Mouse (Mus musculus) forebrain, embryonic 14.5 days (tissue): ENCODE data around the gene Trcg1. TPM values are rescaled to one million over a fixed set of nuclear protein-coding genes. Genes with fewer than 3 reads are reported as not detected.

Source experiments
- ATAC-seq: fragments of 200-750 bp; cut with Nextera tagmentation; 2 replicates; pipeline ENCODE4 v1.8.0; 2017; ENCODE audit warnings: mild to moderate bottlenecking, moderate library complexity
- DNase-seq: peaks from one replicate; pipeline ENCODE4 v3.0.0-alpha.2; 2015; ENCODE audit warnings: low spot score
- H3K27ac ChIP-seq: fragments of 300-500 bp; sonication (generic); 2 replicates; pipeline ENCODE4 v1.5.1; 2014; ENCODE audit warnings: low read depth, mild to moderate bottlenecking, control low read depth, low read length, moderate library complexity
- H3K27me3 ChIP-seq: fragments of 300-500 bp; sonication (generic); replicated peaks from 2 replicates; pipeline ENCODE4 v1.6.1; 2014; ENCODE audit warnings: low read length, control low read depth, mixed read lengths; ENCODE audit not compliant: control insufficient read depth, insufficient read depth
- H3K36me3 ChIP-seq: fragments of 300-500 bp; sonication (generic); 2 replicates; pipeline ENCODE4 v1.6.1; 2014; ENCODE audit warnings: low read length, control low read depth; ENCODE audit not compliant: control insufficient read depth, insufficient read depth
- H3K4me1 ChIP-seq: fragments of 300-500 bp; sonication (generic); 2 replicates; pipeline ENCODE4 v1.6.1; 2014; ENCODE audit warnings: antibody characterized with exemption, low read length, control low read depth; ENCODE audit not compliant: control insufficient read depth, insufficient read depth
- H3K4me2 ChIP-seq: fragments of 300-500 bp; sonication (generic); 2 replicates; pipeline ENCODE4 v1.6.1; 2014; ENCODE audit warnings: mild to moderate bottlenecking, control low read depth, low read length
- H3K4me3 ChIP-seq: fragments of 300-500 bp; sonication (generic); 2 replicates; pipeline ENCODE4 v1.5.1; 2014; ENCODE audit warnings: low read depth, low read length, control low read depth
- H3K9ac ChIP-seq: fragments of 300-500 bp; sonication (generic); 2 replicates; pipeline ENCODE4 v1.6.1; 2014; ENCODE audit warnings: mild to moderate bottlenecking, low read length, control low read depth, moderate library complexity
- H3K9me3 ChIP-seq: fragments of 300-500 bp; sonication (generic); replicated peaks from 2 replicates; pipeline ENCODE4 v1.6.1; 2016; ENCODE audit warnings: low read length, control low read depth, mixed read lengths; ENCODE audit not compliant: control insufficient read depth
- WGBS: fragments of 180-500 bp; shearing (Covaris S2); extraction: QIAGEN DNeasy Blood & Tissue Kit; methylation state at CpG from one replicate; pipeline ENCODE4 v1.1.7; 2014; 5-methylcytosine and 5-hydroxymethylcytosine counted together
- polyA plus RNA-seq: library from polyadenylated mRNA; unstranded; fragments of >200 nt; fragmentation: Nextera tagmentation; extraction: Ambion mirVana; gene quantifications from 2 replicates; pipeline ENCODE4 v1.2.1, GENCODE M21; 2014

Trcg1 gene
- polyA plus RNA-seq, 1 experiment from 2014 or later, result not detected

DNA sequence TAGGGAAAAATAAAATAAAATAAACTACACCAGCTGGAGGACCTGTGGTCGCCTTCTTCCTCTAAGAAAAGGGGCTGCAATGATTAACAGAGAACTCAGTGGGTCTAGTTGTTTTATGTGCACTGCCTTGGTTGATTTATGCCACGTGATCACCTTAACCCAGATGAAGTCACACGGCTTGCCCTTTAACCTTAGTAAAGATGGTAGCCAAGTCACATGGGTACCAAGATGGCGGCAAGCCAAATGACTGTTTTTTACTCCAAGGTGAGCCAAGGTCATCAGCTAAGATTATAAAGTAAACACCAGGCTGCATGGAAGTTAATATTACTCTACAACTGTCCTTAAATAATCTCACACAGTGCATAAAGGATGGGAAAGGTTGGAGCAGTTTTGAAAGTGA, 6.6 kb upstream of the Trcg1 start:
- H3K9ac ChIP-seq, result no peak overlapping the region
- WGBS, result 93% methylated on average over 4 of the region's 4 CpGs
- H3K9me3 ChIP-seq, result no peaks in the 10 kb centered on the region
- no peak overlapping the region for H3K27ac ChIP-seq
- no peaks in the 10 kb centered on the region for H3K4me1 ChIP-seq
- ATAC-seq, result no peak
- H3K4me2 ChIP-seq, result no peak overlapping the region
- no peaks in the 10 kb centered on the region for H3K27me3 ChIP-seq
- no peak overlapping the region for H3K4me3 ChIP-seq
- H3K36me3 ChIP-seq, result no peaks in the 10 kb centered on the region
- no peak for DNase-seq

DNA sequence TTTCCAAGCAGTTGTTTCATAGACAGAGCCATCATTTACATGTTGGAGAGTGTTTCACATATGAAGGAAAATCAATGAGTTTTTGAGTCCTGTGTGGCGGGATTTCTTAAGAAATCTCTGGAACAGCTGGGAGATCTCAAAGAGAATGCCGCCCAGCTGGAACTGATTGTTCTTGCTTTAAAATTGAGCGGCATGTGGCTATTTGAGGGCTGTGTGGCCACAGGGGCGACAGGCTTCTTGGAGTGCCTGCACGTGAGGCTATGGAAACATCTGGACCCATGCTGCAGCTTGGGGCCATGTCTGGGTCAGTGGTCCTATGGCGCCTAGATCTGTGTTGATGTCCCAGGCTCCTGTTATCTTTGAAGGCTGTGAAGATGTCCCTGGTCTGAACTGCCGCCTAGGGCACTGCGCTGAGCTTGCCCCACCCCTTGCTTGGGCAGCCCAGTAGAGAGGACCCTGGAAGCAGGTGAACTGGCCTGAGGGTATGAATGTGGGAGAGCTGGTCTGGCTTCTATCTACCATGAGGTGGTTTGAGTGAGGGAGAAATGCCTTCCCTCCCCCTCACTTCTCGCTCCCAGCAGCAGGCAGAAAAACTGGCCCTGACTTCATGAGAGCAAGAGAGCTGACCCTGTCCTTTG, 6.1 kb upstream of the Trcg1 start:
- WGBS, result 83% methylated on average over 9 of the region's 9 CpGs
- DNase-seq, result no peak
- Histone ChIP-seq H3K4me2 (no peak overlapping the region), H3K4me3 (no peak overlapping the region), H3K27ac (no peak overlapping the region), H3K9ac (no peak overlapping the region), H3K36me3 (no peaks in the 10 kb centered on the region), H3K9me3 (no peaks in the 10 kb centered on the region), H3K27me3 (no peaks in the 10 kb centered on the region), H3K4me1 (no peaks in the 10 kb centered on the region)
- no peak for ATAC-seq

DNA sequence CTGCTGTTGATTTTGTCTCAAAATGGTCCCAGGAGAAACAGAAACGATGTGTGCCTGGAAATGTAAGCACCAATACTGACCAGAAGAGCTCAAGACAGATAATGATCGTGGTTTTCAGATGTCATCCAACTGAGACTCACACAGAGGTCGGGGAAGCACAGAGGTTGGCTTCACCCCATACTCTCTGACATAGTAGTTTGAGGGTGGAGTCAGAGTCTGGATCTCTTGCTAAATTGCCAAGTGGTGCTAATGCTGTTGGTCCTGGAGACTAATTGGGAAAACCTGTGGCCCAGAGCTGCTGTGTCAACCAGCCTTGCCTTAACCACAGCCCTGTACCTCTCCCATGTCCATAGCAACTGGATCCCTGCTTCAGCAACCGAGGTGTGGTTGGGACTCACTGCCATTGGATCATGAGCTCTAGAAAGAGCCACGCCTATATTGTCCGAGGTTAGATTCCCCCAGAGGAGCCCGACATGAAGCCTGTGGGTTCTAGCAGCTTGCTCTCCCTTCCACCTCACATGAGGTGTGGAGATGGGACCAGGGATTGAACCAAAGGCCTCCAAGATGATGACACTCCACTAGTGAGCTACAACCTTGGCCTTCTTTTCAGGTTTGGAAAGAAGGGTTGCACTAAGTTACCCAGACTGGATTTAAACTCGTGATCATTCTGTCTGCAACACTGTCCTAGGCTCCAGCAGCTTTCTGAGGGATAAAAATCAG, 4.7 kb upstream of the Trcg1 start:
- Histone ChIP-seq H3K27me3 (no peaks in the 10 kb centered on the region), H3K4me2 (no peak overlapping the region), H3K9me3 (no peaks in the 10 kb centered on the region), H3K4me1 (no peaks in the 10 kb centered on the region), H3K36me3 (no peaks in the 10 kb centered on the region), H3K9ac (no peak overlapping the region), H3K4me3 (no peak overlapping the region), H3K27ac (no peak overlapping the region)
- ATAC-seq (no peak), DNase-seq (no peak)
- 79% methylated on average over 8 of the region's 8 CpGs for whole genome bisulfite sequencing

DNA sequence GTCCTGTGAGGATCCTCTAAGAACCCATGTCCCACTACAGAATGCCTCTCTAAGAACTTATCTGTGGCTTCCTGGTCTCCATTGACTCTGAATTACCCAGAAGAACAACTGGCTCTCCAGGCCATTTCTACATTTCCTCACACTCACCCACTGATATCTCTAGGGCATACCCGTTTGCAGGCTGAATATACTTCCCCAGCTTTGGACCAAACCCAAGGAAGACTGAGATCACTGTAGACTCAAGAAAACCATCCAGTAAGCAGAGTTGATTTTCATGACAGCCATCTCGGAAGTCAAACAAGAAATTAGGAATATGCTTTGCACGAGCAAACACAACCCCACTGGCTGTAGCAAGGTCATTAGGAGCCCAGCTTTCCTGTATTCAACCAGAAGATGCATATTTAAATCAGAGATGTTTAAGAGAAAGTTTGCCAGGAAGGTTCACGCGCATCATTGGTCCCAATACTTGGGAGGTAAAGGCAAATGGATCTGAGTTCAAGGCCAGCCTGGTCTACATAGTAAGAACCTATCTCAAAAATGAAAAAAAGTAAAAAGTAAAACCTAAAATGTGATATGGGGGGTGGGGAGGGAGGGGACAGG, 3.9 kb upstream of the Trcg1 start:
- Histone ChIP-seq H3K4me3 (no peak overlapping the region), H3K27ac (no peak overlapping the region), H3K4me1 (no peaks in the 10 kb centered on the region), H3K36me3 (no peaks in the 10 kb centered on the region), H3K9me3 (no peaks in the 10 kb centered on the region), H3K27me3 (no peaks in the 10 kb centered on the region), H3K9ac (no peak overlapping the region), H3K4me2 (no peak overlapping the region)
- DNase-seq (no peak), ATAC-seq (no peak)
- 88% methylated on average over 5 of the region's 5 CpGs for WGBS

DNA sequence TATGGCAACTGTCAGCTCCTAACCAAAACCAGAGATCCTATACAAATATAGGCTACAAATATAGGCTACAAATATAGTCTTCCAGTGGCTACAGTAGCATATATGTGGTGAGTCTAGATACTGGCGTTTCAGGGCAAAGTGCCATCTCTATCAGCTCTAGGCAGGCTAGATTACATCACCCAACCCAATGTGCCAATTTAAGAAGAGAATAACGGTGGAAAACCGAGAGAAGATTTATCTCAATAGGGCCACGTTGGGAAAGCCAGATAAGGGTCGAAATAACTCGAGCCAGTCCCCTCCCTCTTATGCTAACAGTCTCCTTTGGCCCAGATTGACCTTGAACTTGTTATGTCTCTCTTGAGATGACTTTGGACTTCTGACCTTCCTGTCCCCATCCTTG, 3.2 kb upstream of the Trcg1 start:
- DNase-seq (no peak), ATAC-seq (no peak)
- Histone ChIP-seq H3K4me2 (no peak overlapping the region), H3K27ac (no peak overlapping the region), H3K4me1 (no peaks in the 10 kb centered on the region), H3K9me3 (no peaks in the 10 kb centered on the region), H3K36me3 (no peaks in the 10 kb centered on the region), H3K4me3 (no peak overlapping the region), H3K9ac (no peak overlapping the region), H3K27me3 (no peaks in the 10 kb centered on the region)
- WGBS, result 83% methylated on average over 6 of the region's 6 CpGs

DNA sequence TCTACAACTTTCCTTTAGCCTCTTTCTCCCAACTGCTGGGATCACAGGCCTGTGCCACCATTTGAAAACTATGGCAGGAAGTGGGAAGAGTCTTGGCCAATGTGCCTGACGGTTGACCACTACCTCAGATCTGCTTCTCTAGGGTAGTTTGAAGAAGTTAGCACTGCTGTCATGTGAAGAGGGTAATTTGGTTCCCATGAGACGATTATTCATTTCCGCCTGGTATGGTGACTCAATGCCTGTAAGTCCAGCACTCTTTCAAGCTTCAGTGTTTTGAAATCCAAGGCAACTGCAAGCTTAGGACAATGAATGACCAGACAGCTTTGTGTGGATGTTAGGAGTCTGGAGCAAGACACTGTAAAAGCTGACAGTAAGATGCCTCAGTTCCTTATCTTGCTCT, 2.6 kb upstream of the Trcg1 start:
- Histone ChIP-seq H3K9me3 (no peaks in the 10 kb centered on the region), H3K27ac (no peak overlapping the region), H3K4me1 (no peaks in the 10 kb centered on the region), H3K4me3 (no peak overlapping the region), H3K36me3 (no peaks in the 10 kb centered on the region), H3K4me2 (no peak overlapping the region), H3K9ac (no peak overlapping the region), H3K27me3 (no peaks in the 10 kb centered on the region)
- ATAC-seq (no peak), DNase-seq (no peak)
- 89% methylated on average over 3 of the region's 3 CpGs for WGBS

DNA sequence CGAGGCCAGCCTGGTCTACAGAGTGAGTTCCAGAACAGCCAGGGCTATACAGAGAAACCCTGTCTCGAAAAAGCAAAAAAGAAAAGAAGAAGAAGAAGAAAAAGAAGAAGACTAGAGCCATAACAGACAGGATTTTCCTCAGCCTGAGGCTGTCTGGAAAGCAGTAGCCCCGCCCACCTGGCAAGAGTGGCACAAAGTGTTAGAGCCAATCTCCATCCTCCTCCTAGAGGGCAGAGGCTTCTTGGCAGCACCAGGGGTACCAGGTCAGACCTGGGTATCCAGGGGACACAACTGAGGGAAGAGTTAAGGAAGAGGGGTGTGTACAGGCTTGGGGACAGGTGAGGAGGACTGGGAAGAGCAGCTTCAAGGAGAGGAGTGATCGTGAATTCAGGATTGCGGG, 1.3 kb downstream of the Trcg1 start:
- H3K36me3 ChIP-seq, result no peaks in the 10 kb centered on the region
- ATAC-seq, result no peak
- H3K4me1 ChIP-seq, result no peaks in the 10 kb centered on the region
- no peak overlapping the region for H3K4me2 ChIP-seq
- H3K9me3 ChIP-seq, result no peaks in the 10 kb centered on the region
- DNase-seq, result no peak
- no peak overlapping the region for H3K4me3 ChIP-seq
- H3K27me3 ChIP-seq, result no peaks in the 10 kb centered on the region
- no peak overlapping the region for H3K9ac ChIP-seq
- no peak overlapping the region for H3K27ac ChIP-seq
- 85% methylated on average over 5 of the region's 5 CpGs for WGBS

DNA sequence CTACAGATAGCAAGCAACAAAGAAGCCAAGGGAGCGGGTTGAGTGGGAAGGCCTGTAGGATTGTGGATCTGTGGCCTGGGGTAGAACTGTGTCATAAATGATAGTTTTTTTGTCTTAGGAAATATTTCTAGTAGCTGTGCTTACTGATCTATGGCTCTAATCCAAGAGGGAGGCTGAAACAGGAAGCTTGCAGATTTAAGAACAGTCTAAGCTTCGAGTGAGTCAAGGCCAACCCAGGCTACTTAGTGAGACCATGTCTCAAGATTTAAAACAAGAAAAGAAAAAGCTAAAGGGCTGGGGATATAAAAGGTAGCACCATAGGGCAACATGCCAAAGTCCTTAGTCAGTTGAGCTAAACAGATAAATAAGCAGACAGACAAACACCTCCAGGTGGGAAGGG, 1.9 kb downstream of the Trcg1 start:
- Histone ChIP-seq H3K27me3 (no peaks in the 10 kb centered on the region), H3K4me1 (no peaks in the 10 kb centered on the region), H3K4me2 (no peak overlapping the region), H3K9me3 (no peaks in the 10 kb centered on the region), H3K27ac (no peak overlapping the region), H3K9ac (no peak overlapping the region), H3K4me3 (no peak overlapping the region), H3K36me3 (no peaks in the 10 kb centered on the region)
- WGBS, result 84% methylated on average over 2 of the region's 2 CpGs
- no peak for ATAC-seq
- no peak for DNase-seq

DNA sequence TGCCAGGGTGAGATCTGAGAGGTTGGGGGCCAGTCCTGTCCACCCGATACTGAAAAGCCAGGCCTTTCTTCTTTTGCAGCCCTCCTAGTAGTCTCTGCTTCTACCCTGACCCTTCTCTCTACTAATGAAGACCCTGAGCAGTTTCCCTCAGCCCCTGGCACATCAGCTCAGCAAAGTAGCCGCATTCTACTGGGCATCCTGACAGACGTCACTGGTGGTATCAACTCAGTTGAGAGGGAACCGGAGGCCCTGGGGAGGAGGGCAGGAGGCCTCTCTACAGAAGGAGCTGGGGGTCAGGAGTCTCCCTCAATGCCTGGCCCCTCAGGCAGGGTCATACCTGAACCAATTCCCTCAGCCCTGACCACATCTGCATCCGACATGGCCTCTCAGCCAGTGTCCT, 4.8 kb downstream of the Trcg1 start:
- Histone ChIP-seq H3K36me3 (no peaks in the 10 kb centered on the region), H3K9me3 (no peaks in the 10 kb centered on the region), H3K27ac (no peak overlapping the region), H3K9ac (no peak overlapping the region), H3K4me3 (no peak overlapping the region), H3K4me1 (no peaks in the 10 kb centered on the region), H3K27me3 (no peaks in the 10 kb centered on the region), H3K4me2 (no peak overlapping the region)
- DNase-seq (no peak), ATAC-seq (no peak)
- 85% methylated on average over 5 of the region's 5 CpGs for WGBS
